Mouse (Mus musculus) embryonic facial prominence, embryonic 14.5 days (tissue): Measurements from ENCODE around the gene Kif19a. TPM values are rescaled to one million over a fixed set of nuclear protein-coding genes. Genes with fewer than 3 reads are reported as not detected.

Experiments used
- ATAC-seq: fragments of 200-750 bp; cut with Nextera tagmentation; 2 replicates; pipeline ENCODE4 v1.8.0; 2017; ENCODE audit warnings: low read depth, moderate number of reproducible peaks, moderate TSS enrichment
- DNase-seq: peaks from one replicate; pipeline ENCODE4 v3.0.0-alpha.2; 2015; ENCODE audit warnings: low spot score
- H3K27ac ChIP-seq: fragments of 300-500 bp; sonication (generic); replicated peaks from 2 replicates; pipeline ENCODE4 v1.5.1; 2014; ENCODE audit warnings: low read depth, mild to moderate bottlenecking, low read length, moderate library complexity
- H3K27me3 ChIP-seq: fragments of 300-500 bp; sonication (generic); replicated peaks from 2 replicates; pipeline ENCODE4 v1.6.1; 2014; ENCODE audit warnings: low read length; ENCODE audit not compliant: control insufficient read depth, insufficient read depth
- H3K36me3 ChIP-seq: fragments of 300-500 bp; sonication (generic); 2 replicates; pipeline ENCODE4 v1.6.1; 2014; ENCODE audit warnings: low read length, mixed read lengths; ENCODE audit not compliant: control insufficient read depth, insufficient read depth
- H3K4me1 ChIP-seq: fragments of 300-500 bp; sonication (generic); 2 replicates; pipeline ENCODE4 v1.6.1; 2014; ENCODE audit warnings: antibody characterized with exemption, low read length; ENCODE audit not compliant: control insufficient read depth, insufficient read depth
- H3K4me2 ChIP-seq: fragments of 300-500 bp; sonication (generic); 2 replicates; pipeline ENCODE4 v1.6.1; 2014; ENCODE audit warnings: low read depth, mild to moderate bottlenecking, low read length, moderate library complexity, mixed read lengths
- H3K4me3 ChIP-seq: fragments of 300-500 bp; sonication (generic); 2 replicates; pipeline ENCODE4 v1.5.1; 2014; ENCODE audit warnings: low read depth, mild to moderate bottlenecking, low read length
- H3K9ac ChIP-seq: fragments of 300-500 bp; sonication (generic); 2 replicates; pipeline ENCODE4 v1.6.1; 2014; ENCODE audit warnings: low read depth, mild to moderate bottlenecking, low read length, moderate library complexity, mixed read lengths
- H3K9me3 ChIP-seq: fragments of 300-500 bp; sonication (generic); 2 replicates; pipeline ENCODE4 v1.6.1; 2016; ENCODE audit warnings: low read length; ENCODE audit not compliant: control insufficient read depth
- WGBS: fragments of 180-500 bp; shearing (Covaris S2); extraction: QIAGEN DNeasy Blood & Tissue Kit; methylation state at CpG from one replicate; pipeline ENCODE4 v1.1.7; 2014; 5-methylcytosine and 5-hydroxymethylcytosine counted together
- polyA plus RNA-seq: library from polyadenylated mRNA; unstranded; fragments of >200 nt; fragmentation: Nextera tagmentation; extraction: Ambion mirVana; gene quantifications from 2 replicates; pipeline ENCODE4 v1.2.1, GENCODE M21; 2014

Gene Kif19a
- polyA plus RNA-seq, 1 experiment from 2014 or later: 2.1 TPM

DNA sequence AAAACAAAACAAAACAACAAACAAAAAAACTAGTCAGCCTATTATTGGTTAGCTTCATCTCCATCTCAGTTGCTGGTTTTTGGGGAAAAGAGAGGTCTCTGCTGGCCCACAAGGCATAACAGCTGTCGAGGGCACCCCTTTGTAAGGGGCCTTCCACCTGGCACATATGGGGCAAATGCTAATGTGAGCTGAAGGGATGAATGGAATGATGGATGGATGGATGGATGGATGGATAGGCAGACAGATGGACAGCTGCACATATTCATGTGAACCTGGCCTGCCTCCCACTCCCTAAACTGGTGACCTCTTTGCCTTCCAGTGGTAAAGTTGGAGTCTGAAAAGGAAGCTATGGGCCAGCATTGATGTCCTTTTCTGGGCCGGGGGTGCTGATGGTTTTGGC, 41.8 kb downstream of the Kif19a start:
- no peaks in the 10 kb centered on the region for H3K9me3 ChIP-seq
- DNase-seq (no peak), ATAC-seq (no peak)
- no peaks in the 10 kb centered on the region for H3K27me3 ChIP-seq
- H3K27ac ChIP-seq: no peak overlapping the region
- H3K4me1 ChIP-seq: no peaks in the 10 kb centered on the region
- H3K36me3 ChIP-seq: no peaks in the 10 kb centered on the region
- 55% methylated on average over 2 of the region's 2 CpGs for WGBS
- H3K4me2 ChIP-seq: no peak overlapping the region
- H3K4me3 ChIP-seq: no peak overlapping the region
- H3K9ac ChIP-seq: no peak overlapping the region

DNA sequence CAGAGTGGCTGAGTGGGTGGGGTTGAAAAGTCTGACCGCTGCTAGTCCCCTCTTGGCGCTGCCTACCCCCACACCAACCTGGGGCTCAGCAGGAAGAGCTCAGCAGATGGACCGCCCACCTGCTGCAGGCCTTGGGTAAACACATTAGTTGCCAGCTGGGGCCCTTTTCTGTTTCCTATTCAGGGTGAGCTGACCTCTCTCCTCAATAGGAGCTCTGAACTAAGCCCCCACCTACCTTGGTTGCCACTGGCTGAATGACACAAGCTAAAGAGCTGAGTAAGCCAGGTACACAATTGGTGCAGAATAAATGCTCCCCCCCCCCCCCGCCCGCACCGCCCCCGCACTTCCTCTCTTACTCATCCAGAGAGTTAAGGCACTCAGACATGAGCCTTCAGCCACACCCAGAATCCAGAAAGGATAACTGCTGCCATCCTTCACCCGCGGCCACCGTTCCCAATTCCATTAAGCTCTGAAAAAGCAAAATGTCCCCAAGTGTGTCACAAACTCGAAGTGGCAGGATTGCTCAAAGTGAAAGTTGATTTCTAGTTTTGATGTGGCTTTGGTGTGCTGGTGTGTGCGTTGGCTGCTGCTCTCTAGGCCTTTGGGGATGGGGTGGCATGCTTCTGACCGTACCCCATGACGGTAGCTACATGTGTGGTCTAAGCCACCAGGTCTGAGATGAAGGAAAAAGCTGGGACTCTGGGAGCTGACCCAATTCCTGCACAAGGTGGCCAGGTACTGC, 42.7 kb downstream of the Kif19a start:
- Histone ChIP-seq H3K27ac (no peak overlapping the region), H3K9me3 (no peaks in the 10 kb centered on the region), H3K4me2 (no peak overlapping the region), H3K4me1 (no peaks in the 10 kb centered on the region), H3K36me3 (no peaks in the 10 kb centered on the region), H3K9ac (no peak overlapping the region), H3K4me3 (no peak overlapping the region), H3K27me3 (no peaks in the 10 kb centered on the region)
- no peak for ATAC-seq
- DNase-seq: peak; percentile 57
- WGBS: 37% methylated on average over 10 of the region's 14 CpGs

DNA sequence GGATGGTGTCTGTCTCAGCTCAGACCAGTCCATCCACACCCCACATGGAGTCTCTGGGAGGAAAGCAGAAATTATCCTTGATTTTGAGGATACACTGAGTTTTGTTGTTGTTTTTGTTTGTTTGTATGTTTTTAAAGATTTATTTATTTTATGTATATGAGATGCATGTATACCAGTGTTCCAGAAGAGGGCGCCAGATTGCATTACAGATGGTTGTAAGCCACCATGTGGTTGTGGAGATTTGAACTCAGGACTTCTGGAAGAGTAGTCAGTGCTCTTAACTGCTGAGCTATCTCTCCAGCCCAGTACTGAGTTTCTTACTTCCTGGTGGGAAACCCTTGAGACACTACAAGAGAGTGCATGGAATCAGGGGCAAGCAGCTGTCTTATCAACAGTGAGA, 44.2 kb downstream of the Kif19a start:
- H3K4me1 ChIP-seq: no peaks in the 10 kb centered on the region
- DNase-seq (no peak), ATAC-seq (no peak)
- H3K4me2 ChIP-seq: no peak overlapping the region
- no peaks in the 10 kb centered on the region for H3K9me3 ChIP-seq
- H3K9ac ChIP-seq: no peak overlapping the region
- no peak overlapping the region for H3K27ac ChIP-seq
- H3K36me3 ChIP-seq: no peaks in the 10 kb centered on the region
- 85% methylated on average over 1 of the region's 1 CpGs for WGBS
- H3K4me3 ChIP-seq: no peak overlapping the region
- no peaks in the 10 kb centered on the region for H3K27me3 ChIP-seq

DNA sequence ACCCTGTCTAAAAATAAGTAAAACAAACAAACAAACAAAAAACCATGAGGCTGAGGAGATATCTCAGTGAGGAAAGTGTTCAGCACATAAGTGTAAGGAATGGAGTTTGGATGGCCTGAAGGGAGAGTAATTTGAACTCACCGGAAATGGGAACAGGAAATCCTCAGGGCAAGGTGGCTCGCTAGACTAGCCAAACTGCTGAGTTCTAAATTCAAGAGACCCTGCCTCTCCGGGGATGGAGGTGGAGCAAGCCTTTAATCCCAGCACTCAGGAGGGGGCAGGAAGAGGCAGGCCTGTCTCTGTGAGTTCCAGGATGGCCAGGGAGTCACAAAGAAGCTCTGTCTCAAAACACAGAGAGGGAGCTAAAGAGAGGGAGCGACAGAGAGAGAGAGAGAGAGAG, 45.2 kb downstream of the Kif19a start:
- Histone ChIP-seq H3K9me3 (no peaks in the 10 kb centered on the region), H3K4me3 (no peak overlapping the region), H3K36me3 (no peaks in the 10 kb centered on the region), H3K4me1 (no peaks in the 10 kb centered on the region), H3K9ac (no peak overlapping the region), H3K27ac (no peak overlapping the region), H3K4me2 (no peak overlapping the region), H3K27me3 (no peaks in the 10 kb centered on the region)
- DNase-seq (no peak), ATAC-seq (no peak)
- 3% methylated on average over 4 of the region's 4 CpGs for WGBS

DNA sequence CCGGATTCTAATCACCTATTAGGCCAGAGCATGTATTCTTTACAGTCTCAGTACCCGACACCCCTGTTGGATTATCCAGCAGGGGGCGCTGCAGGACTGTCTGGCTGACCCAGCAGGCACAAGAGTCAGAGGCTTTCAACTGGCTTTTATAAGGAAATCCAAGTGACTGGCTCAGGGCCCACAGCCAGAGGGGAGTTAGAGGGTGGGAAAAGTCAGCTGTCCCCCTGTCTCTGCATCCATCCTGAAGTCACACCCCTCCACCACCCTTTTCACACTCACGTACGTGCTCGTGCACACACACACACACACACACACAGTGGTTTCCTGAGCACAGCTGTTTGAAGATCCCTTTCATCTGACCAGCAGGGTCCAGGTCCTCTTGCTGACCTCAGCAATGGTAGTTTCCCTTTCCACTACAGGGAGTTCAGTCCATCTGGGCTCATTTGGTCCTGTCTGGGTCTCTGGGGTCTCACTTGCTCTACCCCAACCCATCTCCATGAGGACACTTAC, 47.6 kb downstream of the Kif19a start:
- Histone ChIP-seq H3K36me3 (no peaks in the 10 kb centered on the region), H3K27me3 (no peaks in the 10 kb centered on the region), H3K9ac (no peak overlapping the region), H3K27ac (no peak overlapping the region), H3K9me3 (no peaks in the 10 kb centered on the region), H3K4me2 (no peak overlapping the region), H3K4me1 (no peaks in the 10 kb centered on the region), H3K4me3 (no peak overlapping the region)
- peak; percentile 80 for ATAC-seq
- WGBS: 16% methylated on average over 6 of the region's 6 CpGs
- peak; percentile 89 for DNase-seq

DNA sequence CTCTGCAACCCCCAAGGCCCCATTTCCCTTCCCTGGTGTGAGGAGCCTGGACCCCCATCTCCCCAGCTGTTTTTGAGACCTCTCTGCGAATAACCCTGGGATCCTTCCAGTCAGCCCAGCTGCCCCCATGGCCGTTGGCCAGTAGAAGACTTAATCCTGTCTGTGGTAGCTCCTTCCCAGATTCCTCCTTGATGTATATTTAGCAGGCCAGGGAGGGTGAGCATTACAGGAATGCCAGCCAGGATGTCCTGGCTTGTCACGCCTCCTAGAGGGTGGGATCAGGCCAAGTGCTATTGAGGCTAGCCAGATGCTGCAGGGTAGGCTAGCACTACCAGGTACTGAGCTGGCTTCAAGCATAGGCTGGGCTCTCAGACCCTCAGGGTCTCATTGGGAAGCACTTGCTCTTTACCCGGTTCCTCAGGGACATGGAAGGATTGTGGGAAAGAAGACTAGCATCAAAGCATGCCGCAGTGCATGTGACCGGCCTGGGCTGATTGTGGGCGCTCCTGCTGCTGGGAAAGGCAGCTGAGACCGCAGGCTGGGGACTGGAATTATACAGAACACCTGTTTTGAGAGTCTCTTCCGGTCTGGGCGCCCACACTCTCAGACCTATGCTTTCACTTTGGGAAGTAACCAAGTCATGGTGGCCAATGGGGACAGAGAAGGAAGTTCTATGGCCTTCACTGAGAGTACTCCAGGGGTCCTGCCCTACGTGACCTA, 49.8 kb downstream of the Kif19a start:
- 67% methylated on average over 11 of the region's 11 CpGs for WGBS
- Histone ChIP-seq H3K9ac (no peak overlapping the region), H3K9me3 (no peaks in the 10 kb centered on the region), H3K4me2 (no peak overlapping the region), H3K4me3 (no peak overlapping the region), H3K27me3 (no peaks in the 10 kb centered on the region), H3K4me1 (peaks cover 6% of the 10 kb centered on the region; the same call in 1 of the 2 replicates), H3K36me3 (no peaks in the 10 kb centered on the region), H3K27ac (no peak overlapping the region)
- ATAC-seq (peak; percentile 20; the same call in 1 of the 2 replicates), DNase-seq (peak; percentile 59)

DNA sequence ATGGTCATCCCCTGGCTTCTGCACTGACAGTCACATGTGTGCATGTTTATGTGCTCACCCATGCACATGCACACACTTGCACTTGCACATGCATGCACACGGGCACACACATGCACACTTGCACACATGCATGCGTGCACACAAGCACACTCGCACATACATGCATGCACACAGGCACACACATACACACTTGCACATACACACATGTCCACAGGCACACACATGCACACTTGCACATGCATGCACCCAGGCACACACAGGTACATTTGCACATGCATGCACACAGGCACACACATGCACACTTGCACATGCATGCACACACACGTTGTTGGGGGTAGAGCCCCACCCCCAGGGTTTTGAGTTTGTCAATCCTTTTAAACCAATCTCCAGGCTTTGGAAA, 51.7 kb downstream of the Kif19a start:
- Histone ChIP-seq H3K4me3 (no peak overlapping the region), H3K9ac (no peak overlapping the region), H3K36me3 (no peaks in the 10 kb centered on the region), H3K27me3 (no peaks in the 10 kb centered on the region), H3K4me2 (no peak overlapping the region), H3K4me1 (peaks cover 7% of the 10 kb centered on the region; the same call in 1 of the 2 replicates), H3K9me3 (no peaks in the 10 kb centered on the region), H3K27ac (no peak overlapping the region)
- ATAC-seq (no peak), DNase-seq (no peak)
- WGBS: 92% methylated on average over 4 of the region's 4 CpGs

DNA sequence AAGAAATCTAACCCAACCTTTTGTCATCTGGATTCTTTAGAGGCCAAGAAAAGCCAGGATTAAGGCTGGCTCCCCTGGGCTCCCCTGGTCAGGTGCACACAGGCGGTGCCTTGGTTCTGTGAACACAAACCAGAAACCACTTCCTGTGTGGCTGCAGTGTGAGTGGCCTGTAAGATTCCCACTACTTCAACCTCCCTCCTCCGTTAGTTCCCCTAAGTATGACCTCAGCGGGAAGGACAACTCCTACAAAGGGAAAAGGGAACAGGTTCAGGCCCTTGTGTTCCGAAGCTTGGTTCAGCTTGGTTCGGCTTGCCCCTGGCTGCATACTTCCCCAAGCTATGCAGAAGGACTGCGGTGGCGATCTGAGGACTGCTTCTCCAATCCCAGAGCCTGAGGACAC, 53.0 kb downstream of the Kif19a start:
- ATAC-seq: no peak
- 87% methylated on average over 7 of the region's 7 CpGs for whole genome bisulfite sequencing

More for the DNA sequence above, 53.0 kb downstream of the Kif19a start:
- Histone ChIP-seq H3K9me3 (no peaks in the 10 kb centered on the region), H3K4me2 (no peak overlapping the region), H3K36me3 (no peaks in the 10 kb centered on the region), H3K27ac (no peak overlapping the region), H3K4me1 (peaks cover 16% of the 10 kb centered on the region), H3K9ac (no peak overlapping the region), H3K27me3 (no peaks in the 10 kb centered on the region), H3K4me3 (no peak overlapping the region)
- DNase-seq: no peak
